Mouse (Mus musculus): Measurements from ENCODE around the gene Snrpg.
A peak's percentile ranks its signal among the peaks of the same experiment; 100 is the strongest.
"Not testable (repeated sequence)": the region's sequence is repeated elsewhere in the genome, so short reads cannot be mapped to it uniquely, and the experiment has no call there.

Gene Snrpg

DNA sequence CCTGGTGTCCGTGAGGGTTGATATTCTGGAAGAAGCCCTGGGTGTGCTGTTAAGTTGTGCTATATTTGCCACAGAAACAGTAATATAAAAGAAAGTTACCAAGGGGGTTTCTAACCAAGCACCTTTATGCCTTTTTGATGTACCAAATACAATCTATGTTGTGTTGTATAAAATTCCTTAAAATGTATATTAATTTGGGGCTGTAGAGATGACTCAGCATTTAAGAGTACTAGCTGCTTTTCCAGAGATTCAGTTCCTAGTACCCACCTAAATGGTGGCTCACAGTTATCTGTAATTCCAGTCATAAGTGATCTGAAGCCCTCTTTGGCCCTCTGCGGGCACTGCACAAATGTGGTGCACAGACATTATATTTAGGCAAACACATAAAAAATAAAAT lies 4.3 kb upstream of the Snrpg start:
- DNase-seq (ENCODE audit: low spot score in 2 of 2): no peak

DNA sequence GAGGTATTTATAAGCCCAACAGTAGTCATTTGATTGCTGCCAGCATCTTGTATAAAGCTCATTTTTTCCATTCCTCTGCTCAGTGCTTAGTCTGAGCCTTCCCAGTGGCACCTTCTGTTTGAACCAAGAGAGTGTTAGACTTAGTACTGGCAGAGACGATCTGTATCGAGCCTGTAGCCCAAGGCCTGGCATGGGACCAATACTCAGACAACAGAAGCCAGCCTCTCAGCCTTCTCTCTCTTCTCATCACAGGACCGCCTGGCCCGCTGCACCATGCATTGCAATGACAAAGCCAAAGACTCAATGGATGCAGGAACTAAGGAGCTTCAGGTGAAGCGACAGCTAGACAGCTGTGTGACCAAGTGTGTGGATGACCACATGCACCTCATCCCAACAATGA lies 2.6 kb upstream of the Snrpg start:
- no peak for DNase-seq (ENCODE audit: low spot score in 2 of 2)

DNA sequence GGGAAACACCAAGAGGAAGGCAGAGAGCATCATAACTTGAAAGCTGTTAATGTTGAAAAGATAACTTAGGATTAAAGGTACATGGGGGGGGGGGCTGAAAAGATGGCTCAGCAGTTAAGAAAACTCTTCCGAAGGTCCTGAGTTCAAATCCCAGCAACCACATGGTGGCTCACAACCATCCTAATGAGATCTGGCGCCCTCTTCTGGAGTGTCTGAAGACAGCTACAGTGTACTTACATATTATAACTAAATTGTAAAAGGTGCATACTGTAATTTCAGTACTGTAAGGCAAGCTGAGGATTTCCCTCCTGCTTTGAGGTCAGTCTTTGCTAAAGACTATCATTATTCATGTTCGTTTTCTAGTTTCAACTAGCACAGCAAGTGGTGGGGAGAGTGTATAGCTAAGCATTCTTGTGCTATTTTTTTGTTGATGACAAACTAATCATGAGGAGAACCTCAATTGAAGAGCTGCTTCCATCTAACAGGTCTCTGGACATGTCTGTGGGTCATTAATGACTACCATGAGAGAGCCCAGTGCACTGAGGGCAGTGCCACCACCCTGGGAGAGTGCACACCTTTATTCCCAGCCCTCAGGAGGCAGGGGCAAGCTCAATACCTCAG lies 901 bp upstream of the Snrpg start:
- peak; percentile 18 to 28 for DNase-seq (ENCODE audit: low spot score in 2 of 2)

DNA sequence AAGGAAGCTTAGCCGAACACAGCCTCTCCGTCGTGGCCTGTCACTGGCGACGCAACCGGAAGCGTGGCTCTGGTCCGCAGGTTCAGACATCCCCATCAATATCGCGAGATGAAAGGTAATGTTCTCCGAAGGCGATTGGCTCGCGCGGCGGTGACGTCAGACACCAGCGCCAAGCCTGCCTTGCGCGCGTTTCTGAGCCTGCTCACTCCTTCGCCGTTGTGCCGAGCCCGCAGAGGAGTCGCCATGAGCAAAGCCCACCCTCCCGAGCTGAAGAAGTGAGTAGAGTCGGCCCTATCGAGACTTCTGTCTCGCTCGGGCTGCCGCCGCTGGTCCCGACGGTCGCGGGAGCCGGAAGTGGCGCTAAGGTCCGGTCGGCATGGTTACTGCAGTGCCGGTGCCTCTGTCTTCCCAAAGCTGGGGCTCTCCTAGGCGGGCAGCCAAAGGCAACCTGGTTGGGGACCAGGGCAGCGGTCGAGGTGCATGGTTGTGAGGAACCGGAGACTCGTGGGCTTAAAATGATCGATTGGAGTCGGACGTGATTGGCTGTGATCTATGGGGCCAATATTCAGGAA lies 322 bp downstream of the Snrpg start:
- DNase-seq (ENCODE audit: low spot score in 2 of 2): peak; percentile 95 to 96

DNA sequence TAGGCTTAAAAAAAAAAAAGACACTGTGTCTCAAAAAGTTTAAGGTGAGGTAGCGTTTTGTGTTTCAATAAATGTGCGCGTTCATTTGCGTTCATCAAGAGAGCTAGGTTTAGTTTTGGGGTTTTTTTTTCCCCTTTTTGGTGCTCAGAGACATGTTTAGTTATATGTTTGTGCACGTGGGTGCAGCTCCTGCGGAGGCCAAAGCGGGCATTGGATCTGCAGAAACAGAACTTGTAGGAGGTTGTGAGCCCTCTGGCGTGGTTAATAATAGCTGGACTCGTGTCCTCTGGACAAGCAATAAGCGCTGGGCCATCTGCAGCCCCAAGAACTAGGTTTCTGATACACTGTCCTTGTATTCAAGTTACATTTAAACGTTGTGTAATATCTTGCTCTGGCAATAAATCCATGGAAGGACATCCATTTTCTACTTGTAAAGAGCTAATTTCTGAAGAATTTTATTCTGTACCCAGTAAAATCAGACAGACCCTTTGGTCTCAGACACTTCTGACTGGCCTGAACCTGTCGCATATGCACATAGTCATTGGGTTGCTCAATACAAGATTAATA lies 929 bp downstream of the Snrpg start:
- no peak for DNase-seq (ENCODE audit: low spot score in 2 of 2)

DNA sequence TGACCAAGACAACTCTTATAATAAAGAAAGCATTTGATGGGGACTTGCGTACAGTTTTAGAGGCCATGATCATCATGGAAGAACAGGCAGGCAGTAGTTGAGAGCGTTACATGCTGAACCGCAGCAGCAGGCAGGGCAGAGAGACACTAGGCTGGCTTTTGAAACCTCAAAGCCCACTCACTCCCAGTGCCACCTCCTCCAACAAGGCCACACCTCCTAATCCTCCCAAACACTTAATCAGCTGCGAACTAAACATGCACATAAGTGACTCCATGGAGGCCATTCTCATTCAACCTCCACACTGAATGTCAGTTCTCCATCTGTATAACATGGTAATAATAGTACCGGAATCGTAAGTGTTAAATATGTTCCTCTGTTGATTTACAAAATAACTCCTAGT lies 2.5 kb downstream of the Snrpg start:
- DNase-seq (ENCODE audit: low spot score in 2 of 2): no peak

DNA sequence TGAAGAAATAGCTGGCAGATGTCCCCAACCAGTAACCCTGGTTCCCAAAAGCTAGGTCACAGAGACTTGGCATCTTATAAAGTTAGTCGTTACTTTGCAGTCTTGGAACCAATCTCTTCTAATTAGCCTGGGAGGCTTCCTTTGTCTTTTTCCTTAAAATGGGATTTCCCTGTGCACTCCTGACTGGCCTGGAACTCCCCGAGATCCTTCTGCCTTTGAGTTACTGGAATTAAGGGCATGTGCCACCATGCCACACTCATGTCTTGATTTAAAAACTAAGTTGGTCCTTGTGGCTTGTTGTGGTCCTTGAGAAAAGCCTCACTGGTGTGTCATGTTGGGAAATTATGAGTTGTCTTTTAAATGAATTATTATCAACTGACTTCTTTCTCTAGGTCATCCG lies 7.2 kb downstream of the Snrpg start:
- no peak for DNase-seq (ENCODE audit: low spot score in 2 of 2)

DNA sequence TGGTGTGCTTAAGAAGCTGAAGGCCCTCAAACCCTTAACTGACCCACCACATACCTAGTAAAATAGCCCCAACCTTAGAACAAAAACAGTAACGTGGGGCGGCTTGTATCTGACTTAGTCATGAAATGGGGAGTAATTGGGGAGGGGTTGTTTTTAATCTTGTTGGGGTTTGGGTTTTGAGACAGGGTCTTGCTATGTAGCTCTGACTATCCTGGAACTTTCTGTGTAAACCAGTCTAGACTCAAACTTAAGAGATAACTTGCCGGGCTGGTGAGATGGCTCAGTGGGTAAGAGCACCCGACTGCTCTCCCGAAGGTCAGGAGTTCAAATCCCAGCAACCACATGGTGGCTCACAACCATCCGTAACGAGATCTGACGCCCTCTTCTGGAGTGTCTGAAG lies 9.0 kb downstream of the Snrpg start:
- not testable (repeated sequence) for DNase-seq (ENCODE audit: low spot score in 2 of 2)

DNA sequence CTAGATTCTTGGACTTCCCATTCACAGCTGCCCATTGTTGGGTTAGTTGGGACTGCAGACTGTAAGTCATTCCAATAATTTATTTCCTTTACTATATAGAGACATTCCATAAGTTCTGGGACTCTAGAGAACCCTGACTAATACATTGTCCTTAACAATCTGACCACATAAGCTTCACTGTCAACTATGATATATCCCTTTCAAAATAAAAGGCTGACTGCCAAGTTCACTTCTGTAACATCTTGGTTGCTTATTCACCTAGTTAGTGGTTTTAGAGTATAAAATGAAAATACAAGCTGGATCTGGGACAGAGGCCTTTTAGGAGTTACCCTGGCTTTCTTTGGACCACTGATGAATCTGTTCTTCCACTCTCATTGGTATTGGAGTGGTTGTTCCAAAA lies 11.4 kb downstream of the Snrpg start:
- no peak for DNase-seq (ENCODE audit: low spot score in 2 of 2)

DNA sequence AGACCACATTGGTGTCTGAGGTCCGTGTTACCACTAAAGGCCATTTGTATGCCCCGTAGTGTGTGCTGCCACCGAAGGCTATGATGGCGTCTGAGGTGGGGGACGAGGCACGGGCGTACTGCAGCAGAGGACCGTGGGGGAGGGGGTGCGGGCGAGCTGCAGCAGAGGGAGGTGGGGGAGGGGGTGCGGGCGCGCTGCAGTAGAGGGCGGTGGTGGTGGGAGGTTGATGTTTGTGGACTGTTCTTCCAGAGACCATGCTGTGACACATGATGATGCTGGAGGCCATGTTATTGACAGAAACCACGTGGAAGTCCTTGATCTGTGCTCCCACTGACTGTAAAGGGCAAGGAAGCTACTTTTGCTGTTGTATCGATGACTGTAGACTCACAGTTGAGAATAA lies 12.3 kb downstream of the Snrpg start:
- DNase-seq (ENCODE audit: low spot score in 2 of 2): no peak

DNA sequence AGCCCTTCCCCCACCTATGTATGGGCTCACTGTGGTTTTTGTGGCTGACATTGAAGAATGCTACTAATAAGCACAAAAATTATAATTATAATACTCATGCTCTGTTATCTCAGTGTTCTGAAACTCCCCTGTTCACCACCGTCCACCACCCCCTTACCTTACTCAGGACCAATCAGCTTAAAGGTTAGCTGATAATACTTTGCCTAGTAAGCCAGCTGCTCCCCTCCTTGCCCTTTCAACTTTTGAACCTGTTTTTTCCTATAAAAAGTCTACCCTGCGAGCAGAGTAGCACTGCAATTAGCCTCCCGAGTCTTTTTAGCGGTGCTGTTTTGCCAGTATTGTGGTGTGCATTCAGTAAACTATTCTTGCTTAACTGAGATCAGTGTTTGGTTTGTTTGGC lies 13.6 kb downstream of the Snrpg start:
- no peak for DNase-seq (ENCODE audit: low spot score in 2 of 2)

DNA sequence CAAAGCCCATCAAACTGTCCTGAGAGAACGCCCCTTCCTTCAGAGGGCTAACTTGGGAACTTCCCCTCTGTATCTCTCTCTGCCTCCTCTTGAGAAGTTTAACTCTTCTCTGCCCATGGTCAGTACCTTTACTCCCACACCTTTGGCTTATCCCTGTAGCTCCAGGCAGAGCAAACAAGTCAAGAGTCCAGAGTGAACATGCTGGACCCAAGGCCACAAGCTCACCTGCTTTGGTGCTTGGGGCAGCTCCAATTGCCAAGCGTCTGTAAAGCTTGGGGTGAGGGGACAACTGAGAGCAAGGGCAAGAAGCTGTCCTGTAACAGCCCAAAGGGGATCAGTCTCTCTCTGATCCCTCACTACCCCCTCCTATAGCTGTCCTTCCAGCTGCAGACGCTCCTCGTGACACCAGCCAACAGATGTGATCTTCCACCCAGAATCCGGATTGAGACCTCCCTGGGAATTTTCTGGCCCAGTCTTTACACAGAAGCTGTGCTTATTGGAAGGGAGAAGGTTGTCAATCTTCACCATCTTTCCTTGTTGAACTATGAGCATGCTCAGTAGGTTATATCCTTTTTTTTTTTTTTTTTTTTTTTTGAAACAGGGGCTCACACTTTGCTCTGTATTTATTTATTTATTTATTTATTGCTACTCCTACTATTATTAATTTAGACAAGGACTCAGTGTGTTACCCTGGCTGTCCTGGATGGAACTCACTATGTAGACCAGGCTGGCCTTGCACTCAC lies 14.4 kb downstream of the Snrpg start:
- DNase-seq (ENCODE audit: low spot score in 2 of 2): no peak

DNA sequence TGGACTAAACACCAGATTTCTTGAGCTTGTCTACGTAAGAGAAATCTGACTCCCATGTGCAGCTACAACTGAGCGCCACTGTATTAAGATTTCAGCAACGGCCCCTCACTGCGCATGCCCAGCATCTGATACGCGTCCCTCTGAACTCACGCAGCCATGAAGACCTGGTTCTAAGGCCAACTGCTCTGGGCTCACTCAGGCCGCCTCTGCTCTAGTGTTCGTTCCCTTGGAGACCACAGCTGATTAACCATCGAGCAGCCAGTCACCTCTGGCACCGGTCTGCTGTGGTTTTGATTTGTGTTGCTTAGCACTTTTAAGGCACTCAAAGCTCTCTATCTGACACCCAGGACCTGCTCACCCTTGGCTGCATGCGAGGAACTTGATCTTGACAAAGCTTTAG lies 16.2 kb downstream of the Snrpg start:
- no peak for DNase-seq (ENCODE audit: low spot score in 2 of 2)

DNA sequence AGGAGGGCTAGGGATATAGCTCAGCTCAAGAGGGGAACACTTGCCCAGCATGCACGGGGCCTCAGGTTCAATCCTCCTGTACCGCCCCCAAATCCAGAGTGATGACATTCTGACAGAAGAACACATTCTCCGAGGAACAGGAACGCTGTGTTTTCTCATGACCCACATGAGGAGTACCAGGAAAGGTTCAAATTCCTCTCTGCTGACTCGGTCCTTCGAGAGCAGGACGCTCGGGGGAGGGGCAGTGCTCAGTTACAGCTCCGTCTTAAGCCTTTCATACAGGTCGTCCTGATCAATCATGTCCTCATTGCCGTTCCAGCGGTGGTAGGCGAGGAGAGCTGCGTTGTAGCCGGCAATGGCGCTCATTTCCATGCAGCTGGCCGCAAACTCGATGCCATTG lies 17.4 kb downstream of the Snrpg start:
- DNase-seq (ENCODE audit: low spot score in 2 of 2): no peak

DNA sequence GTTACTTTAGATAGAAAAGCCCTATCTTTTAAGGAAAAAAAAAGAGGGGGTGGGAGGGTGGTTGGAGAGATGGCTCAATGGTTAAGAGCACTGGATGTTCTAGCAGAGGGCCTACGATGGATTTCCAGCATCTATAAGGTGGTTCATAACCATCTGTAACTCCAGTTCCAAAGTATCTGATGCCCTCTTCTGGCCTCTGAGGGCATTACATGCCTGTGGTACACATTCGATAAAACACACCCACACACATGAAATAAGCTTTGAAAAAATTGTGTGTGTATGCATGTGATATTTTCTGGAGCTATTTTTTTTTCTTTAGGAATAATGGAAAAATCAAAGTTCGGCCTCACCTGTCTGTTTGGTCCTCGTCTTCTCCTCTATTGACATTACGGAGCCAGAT lies 20.2 kb downstream of the Snrpg start:
- no peak for DNase-seq (ENCODE audit: low spot score in 2 of 2)

DNA sequence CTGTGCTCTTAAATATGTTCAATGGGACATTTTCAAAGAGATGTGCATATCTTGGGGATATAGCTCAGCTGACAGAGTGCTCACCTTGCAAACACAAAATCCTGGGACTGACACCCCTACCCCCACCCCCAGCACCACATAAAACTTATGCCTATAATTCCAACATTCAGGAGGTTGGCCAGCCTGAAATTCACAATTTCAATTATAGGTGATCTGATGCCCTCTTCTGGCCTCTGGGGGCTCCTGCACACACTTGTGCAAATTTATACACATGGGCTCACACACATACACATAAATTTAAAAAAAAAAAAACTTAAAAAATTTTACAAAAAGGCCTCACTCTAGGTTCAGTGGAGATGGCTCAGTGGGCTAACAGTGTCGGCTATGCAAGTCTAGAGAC lies 22.1 kb downstream of the Snrpg start:
- no peak for DNase-seq (ENCODE audit: low spot score in 2 of 2)

DNA sequence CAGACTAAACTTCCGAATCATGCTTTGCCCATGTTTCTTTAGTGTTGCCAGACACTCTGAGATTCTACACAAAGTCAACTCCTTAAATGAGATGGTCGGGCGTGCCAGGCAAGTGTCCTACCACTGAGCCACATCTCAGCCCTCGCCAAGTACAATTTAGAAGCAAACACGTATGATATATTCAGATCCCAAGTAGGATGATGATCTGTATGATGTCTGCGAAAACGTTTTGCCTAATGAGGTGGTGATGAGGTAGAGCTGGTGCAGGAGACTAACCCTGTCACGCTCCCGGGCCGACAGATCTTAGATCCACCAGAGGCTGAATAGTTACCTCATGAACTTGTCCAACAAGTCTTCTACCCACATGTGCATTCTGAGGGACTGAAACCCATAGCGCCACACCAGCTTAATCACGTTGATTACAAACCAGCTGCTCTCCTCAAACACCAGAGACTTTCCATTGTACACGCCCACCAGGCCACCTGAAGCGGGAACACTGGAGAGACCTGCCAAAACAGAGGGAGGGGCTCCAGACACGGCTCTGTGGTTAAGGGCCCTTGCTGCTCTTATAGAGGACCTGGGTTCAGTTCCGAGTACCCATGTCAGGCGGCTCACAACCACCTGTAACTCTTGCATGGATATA lies 23.1 kb downstream of the Snrpg start:
- no peak for DNase-seq (ENCODE audit: low spot score in 2 of 2)

DNA sequence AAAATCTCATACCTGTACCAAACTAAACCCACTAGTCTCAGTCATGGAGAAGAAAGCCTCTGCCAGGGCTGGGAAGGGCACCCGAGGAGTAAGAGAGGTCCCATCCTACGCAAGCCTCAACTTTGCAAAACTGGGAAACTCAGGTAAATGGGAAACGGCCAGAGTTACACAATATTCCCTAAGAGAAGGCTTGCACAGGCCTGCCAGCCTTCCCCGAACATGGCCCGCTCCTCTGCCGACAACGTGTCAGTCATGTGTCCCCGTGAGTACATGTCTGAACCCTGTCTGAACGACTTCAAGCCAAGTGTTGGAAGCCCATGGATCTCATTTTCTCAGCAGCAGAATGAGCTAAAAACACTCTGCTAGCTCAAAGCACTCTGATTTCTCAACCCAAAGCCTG lies 23.9 kb downstream of the Snrpg start:
- DNase-seq (ENCODE audit: low spot score in 2 of 2): no peak

DNA sequence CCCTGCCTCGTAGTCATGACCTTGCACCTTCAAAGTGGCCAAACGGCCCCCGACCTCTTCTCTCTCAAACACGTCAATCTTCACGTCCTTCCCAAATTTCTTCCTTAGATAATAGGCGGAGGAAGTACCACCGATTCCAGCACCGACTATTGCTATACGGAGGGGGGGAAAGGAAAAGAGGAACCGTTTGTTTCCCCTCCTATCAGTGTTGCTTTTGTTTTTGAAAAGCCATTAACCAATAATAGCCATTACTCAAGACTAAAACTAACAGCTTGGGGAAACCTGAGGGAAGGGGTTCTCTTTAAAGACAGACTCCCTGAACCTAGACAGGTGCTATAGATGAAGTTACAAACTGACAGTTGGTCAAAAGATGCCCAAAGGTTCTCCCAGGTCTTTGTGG lies 24.9 kb downstream of the Snrpg start:
- DNase-seq (ENCODE audit: low spot score in 2 of 2): no peak

DNA sequence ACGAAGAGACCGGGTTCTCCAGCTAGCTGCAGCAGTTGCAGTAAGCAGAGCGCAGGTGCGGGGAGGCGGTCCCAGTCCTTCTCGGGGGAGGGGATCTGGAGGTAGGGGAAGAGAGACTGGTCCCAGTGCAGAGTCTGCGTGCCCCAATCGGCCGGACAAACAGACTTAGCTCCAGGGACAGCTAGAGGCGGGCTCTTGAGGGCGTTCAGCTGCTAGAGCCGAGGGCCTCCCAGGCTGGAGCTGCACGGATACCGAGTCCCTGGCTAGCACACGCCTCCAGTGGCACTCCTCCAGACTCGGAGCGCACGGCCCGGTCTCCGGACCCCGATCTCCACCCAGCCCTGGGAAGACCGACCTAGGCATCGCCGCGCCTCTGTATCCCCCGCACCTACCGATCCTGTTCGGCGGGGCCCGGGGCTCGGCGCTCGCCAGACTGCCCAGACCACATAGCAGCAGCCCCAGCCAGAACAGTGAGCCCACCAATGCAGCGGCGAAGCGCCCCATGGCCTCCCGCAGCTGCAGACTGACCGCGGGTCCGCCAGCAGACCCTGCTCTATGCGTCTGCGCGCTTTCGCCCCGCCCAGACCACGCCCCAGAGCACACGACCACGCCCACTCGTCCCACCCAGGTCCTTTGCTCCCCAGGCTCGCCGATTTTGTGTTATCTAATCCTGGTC lies 25.6 kb downstream of the Snrpg start, which contains the start of gene Pcyox1:
TSS of gene Pcyox1 (minus strand) at position 574 of the 676 bp plus-strand sequence.
- peak; percentile 80 for DNase-seq (ENCODE audit: low spot score in 2 of 2)

DNA sequence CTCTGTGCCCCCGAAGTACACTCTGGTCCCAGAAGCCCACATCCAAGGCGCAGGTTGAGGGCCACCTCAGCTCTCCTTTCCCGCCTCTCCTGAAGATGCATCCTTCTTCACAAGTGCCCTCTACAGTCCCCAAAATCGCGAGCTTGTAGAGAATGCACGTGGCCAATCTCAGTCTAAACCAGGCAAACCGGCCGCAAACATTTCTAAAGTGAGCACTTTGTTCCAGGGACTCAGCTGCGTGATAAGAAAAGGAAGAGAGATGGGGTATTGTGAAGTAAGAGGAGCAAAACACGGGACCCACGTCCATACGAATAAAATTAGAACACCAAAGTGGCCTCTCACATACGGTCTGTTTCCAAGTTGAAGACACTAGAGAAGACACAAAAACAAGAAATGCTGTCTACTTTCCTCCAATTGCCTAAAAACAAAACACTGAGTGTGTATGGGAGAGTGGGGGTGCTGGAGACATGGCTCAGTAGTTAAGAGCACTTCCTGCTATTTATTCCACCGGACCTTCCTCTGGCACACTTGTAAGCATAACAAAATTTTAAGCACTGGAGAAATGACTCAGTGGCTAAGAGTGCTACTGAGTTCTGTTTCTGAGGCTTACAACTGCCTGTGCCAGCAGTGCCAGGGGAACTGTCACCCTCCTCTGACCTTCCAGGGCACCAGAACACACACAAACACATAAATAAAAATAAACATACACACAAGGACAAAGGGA lies 26.3 kb downstream of the Snrpg start:
- DNase-seq (ENCODE audit: low spot score in 2 of 2): peak; percentile 12 to 15

Measured in spleen, postnatal 36 days (tissue).